Mouse (Mus musculus) lung, adult 18-20 months (tissue): ENCODE data around the gene Shb.
"Not testable (repeated sequence)": the region's sequence is repeated elsewhere in the genome, so short reads cannot be mapped to it uniquely, and the experiment has no call there.

Experiments used
- DNase-seq, 2 experiments: peaks; one replicate each; pipeline ENCODE4 v3.0.0; 2022; ENCODE audit warnings: mixed read lengths in 2 of 2

Gene Shb

DNA sequence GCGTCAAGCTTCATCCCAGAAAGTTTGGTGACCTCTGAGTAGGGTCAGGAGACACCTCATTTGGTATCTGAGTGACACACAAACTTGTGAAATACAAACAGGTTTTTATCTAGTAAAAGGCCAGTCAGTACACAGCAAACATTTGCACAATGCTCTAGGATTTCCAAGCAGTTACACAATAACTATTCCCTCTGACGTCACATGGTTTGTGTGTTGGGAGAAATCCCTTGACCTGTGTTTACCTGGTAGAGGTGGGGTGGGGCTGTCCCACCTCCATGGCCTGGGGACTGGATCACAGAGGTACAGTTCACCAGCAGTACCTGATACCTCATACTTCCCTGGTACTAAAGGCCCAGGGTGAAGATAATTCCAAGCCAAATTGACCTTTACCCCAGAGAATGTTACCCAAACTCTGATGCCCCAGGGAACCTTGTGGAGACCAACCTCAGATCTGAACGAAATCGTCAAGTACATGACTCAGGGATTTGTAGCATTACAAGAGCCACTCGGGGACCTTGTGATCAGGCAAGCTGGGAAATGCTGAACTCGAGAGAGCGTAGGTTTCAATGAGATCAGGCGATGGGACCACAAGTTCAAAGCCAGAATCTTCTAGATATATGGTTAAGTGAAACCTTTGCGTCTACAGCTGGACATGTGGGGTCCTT is 118.5 kb downstream of the Shb start:
- peak; percentile 67 to 81 for DNase-seq

DNA sequence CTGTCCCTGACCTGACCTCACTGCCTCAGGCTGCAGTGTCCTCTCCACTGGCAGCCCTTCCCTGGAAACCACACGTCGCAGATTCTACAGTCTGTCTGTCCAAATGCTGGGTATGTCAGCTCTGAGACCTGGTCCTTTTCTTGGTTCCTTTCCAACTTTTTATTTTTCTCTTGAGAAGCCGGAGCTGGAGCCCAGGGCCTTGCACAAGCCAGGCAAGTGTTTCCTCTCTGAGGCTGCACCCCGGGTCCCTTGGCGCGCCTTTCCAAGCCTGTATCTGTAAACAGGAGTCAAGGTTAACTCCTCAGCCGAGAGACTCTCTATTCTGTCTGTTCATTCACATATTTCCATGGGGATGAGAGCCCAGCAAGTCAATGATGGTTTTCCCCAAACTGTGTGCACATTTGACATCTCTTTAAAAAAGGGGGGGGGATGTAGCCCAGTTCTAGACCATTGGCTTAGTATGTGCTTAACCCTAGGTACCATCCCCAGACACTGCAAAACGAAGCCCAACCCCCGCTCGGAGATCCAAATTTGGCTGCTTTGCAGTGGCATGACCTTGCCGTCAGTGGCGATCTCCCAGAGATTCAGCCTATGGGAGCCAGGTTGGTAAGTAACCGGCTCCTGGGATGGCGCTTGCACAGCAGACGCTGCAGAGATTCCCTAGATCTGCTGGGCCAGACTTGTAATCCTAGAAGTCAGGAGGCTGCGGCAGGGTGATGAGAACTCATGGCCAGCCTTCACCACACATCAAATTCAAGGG is 119.7 kb downstream of the Shb start:
- DNase-seq: no peak

DNA sequence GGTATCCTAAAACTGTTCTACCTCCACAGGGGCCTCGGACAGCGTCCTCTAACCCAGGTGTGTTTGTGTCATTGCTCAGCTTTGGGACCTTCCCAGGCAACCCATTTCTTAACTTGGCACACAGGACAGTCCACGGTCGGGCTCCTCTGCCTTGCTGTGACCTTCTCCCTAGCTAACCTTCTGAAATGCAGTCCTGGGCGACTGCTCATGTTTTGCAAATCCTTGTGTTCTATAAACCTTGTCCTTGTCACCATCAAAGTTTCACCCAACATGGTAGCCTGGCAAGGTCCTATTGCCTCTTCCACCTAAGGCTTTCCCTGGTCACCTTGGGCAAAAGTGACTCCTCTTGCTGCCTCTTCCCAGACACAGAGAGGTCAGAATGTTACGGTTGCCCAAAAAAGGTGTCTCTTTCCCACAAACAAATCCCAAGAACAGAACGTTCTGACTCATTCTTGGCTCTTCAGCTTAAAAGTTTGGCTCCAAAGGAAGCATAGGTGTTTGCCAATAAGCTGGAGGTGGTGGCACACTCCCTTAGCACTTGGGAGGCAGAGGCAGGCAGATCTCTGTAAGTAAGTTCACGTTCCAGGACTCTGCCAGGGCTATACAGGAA is 121.0 kb downstream of the Shb start:
- DNase-seq: no peak

- peak; percentile 95 to 96 for DNase-seq
These were observed 123.0 kb downstream of the Shb start for GRCm38 (mm10) chr4:45409270-45409669.

- DNase-seq: peak; percentile 91 to 92
These were observed 123.7 kb downstream of the Shb start, which contains the start of gene Slc25a51 for GRCm38 (mm10) chr4:45408427-45409132. Gene Slc25a51, minus strand, starts transcription at chr4:45408766.

GRCm38 (mm10) chr4:45407703-45408334 is 124.5 kb downstream of the Shb start:
- peak in 1 of 2 experiments; percentile 58 for DNase-seq

- no peak for DNase-seq
These were observed 125.1 kb downstream of the Shb start for GRCm38 (mm10) chr4:45407001-45407702.

GRCm38 (mm10) chr4:45406397-45406796 is 125.9 kb downstream of the Shb start:
- no peak for DNase-seq

DNA sequence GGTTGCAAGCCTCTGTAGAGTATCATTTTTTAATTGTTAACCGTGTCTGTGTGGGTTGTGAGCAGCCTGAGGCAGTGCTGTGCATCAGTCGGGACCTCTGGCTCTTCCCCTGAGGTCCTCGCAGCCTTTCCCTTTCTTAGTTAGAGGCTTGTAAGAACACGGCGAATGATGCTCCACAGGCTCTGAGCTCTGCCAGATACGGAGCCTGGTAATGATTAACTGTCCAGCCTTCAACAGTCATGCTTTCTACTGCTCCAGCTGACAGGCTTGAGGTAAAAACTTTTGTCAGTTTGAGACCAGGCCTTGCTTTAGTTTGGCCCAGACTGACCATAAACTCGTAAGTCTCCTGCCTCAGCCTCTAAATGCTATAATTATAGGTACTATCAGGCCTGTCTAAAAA is 127.0 kb downstream of the Shb start:
- no peak for DNase-seq

- DNase-seq: peak in 1 of 2 experiments; percentile 2
These were observed 128.2 kb downstream of the Shb start for GRCm38 (mm10) chr4:45404086-45404485.

- peak in 1 of 2 experiments; percentile 50 for DNase-seq
These were observed 128.8 kb downstream of the Shb start for GRCm38 (mm10) chr4:45403499-45403878.

- DNase-seq: peak; percentile 56 to 75
These were observed 129.3 kb downstream of the Shb start for GRCm38 (mm10) chr4:45402878-45403498.

GRCm38 (mm10) chr4:45402281-45402680 is 130.0 kb downstream of the Shb start:
- DNase-seq: no peak

- DNase-seq: no peak
These were observed 132.7 kb downstream of the Shb start for GRCm38 (mm10) chr4:45399421-45400210.

- not testable (repeated sequence) for DNase-seq
These were observed 134.0 kb downstream of the Shb start for GRCm38 (mm10) chr4:45398315-45398714.

DNA sequence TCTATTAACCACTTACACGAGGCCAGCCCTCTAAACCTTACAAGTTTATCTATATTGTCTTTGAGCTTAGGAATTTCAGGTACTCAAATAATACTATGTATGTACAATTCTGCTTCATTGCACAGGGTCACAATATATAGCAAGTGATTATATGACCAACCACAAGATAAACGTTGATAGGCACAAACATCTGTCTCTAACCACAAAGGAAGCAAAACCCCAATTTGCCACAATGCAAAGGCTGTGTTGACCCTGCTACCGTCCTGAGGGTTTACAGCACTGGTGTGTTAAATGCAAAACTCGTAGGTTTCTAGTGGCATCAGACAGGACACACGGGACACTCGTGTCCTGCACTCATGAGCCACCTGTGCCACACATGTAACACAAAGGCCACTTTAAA is 136.1 kb downstream of the Shb start:
- not testable (repeated sequence) for DNase-seq

DNA sequence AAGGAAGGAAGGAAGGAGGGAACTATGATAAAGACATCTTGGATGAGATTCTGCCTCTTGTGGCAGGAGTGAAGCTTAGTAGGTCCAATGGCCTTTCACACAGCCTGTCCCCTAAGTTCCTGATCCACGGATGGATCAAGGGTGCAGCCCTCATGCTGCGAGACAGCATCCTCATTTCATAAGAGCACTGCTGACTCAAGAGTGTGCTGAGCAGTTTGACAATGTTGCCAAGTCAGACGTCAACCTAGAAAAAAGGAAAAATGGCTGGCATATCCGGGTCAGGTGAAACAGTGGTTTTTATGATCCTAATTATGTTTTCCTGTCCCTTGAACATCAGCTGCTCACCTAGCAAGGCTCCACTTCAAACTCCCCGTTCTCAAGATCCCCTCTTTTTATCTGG is 138.6 kb downstream of the Shb start:
- no peak for DNase-seq

DNA sequence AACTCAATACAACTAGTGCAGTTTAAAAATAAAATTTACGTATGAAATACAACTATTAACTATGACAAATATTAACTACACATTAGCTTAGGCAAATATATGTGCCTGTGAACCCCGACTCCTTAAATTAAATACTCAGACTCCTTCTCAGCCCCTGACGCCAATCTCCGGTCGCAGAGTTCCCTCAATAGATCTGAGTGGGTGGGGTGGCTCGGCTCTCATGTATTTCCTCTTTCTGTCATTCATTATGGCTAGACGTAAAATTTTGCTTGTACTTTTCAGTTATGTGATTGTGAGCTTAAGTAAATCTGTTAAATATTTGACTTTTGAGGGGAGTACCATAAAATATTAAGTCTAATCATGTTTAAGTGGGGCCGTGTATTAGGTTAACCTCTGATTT is 139.3 kb downstream of the Shb start:
- DNase-seq: no peak

DNA sequence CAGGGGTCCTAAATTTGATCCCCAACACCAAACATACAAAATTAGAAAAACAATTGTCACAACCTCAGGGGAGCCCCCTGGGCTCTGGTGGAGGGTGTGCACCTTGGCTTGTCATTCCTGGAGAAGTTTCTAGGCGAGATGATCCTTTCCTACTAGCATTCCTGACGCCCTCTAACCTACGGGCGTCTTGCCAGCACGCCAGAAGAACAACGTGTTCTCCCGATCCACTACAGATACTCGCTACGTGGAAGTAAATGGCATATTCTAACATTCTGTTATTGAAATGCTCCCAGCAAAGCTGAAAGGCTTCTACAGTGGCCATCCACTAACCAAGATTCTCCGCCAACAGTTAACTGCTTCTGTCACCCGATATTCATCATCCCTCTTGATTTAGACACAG is 139.7 kb downstream of the Shb start:
- peak in 1 of 2 experiments; percentile 50 for DNase-seq

GRCm38 (mm10) chr4:45392099-45392498 is 140.2 kb downstream of the Shb start:
- no peak for DNase-seq

DNA sequence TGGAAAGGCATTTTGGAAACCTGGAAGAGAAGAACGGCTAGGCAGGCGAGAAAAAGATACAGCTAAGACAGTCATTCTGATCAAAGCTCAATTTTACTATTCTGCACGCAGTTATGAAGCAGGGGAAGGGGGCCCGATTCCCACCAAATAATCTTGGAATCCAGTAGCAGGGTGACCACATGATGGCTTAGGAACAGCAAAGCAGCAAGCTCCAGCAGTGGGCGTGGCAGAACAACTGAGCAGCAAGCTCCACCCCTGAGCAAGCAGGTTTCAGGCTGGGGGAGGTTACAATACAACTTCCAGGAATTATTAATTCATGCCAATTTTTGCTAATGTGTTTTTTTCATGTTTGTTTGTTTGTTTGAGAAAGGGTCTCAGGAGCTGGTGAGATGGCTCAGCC is 145.0 kb downstream of the Shb start:
- DNase-seq: not testable (repeated sequence)
